Mouse (Mus musculus) layer of hippocampus, adult 11-12 months (tissue): Measurements from ENCODE around the gene Nme7.
A peak's percentile ranks its signal among the peaks of the same experiment; 100 is the strongest.

Experiments
- DNase-seq: peaks from one replicate; pipeline ENCODE4 v3.0.0; 2022; ENCODE audit warnings: low spot score

Gene Nme7

DNA sequence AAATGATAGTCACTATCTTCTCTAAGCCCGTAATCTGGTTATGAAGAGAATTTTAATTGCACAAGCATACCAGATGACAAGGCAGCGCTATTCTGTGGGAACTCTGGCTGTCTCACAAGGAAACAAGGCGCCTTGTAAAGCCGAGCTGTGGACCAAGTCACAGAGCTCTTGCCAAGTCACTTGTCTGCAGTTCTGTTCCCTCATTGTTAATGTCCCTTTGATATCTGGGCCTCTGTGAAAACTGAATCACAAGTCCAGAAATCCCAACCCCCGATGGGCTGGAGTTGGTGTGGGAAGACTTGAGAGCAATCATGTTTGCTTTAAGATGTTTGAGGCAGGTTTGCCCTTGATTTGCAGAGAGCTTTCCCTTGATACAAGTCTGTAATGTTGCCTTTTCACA, 16.8 kb downstream of the Nme7 start:
- DNase-seq = no peak

GRCm38 (mm10) chr1:164321408-164321807, 17.5 kb downstream of the Nme7 start:
- no peak for DNase-seq

- DNase-seq = no peak
Observed at GRCm38 (mm10) chr1:164322987-164323650, 19.2 kb downstream of the Nme7 start.

DNA sequence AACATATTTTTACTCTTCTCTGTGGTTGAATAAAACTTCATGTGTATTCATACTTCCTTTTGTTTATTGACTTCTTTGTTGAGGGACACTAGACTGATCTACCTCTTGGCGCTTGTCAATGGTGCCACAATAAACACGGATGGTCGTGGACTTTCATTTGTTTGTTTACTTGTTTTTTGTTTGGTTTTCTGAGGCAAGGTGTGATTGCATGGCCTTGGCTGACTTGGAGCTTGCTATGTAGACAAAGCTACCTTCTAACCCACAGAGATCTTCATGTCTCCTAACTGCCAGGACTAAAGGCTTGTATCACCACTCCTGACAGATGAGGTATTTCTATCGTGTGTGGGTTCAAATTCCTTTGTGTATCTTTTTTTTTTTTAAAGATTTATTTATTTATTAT, 20.3 kb downstream of the Nme7 start:
- no peak for DNase-seq

DNA sequence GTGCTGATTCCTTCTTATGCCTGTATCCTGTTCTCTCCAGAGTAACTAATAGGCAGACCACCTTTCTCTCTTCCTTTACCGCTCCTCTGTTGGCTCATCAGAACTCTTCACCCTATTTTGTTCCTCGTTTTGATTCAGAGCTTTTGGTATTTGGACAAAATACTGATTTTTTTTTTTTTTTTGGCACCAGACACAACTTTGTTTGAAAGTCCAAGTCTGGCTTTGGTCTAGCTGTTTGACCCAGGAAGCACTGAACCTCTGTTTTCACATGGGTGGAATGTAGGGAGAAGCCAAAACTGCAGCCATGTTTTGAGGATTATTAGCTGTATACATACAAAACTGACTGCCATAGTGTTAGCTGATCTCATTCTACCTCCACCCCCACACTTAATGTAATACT, 21.0 kb downstream of the Nme7 start:
- DNase-seq = no peak

- peak; percentile 63 for DNase-seq
Observed at GRCm38 (mm10) chr1:164326600-164327155, 22.8 kb downstream of the Nme7 start.

DNA sequence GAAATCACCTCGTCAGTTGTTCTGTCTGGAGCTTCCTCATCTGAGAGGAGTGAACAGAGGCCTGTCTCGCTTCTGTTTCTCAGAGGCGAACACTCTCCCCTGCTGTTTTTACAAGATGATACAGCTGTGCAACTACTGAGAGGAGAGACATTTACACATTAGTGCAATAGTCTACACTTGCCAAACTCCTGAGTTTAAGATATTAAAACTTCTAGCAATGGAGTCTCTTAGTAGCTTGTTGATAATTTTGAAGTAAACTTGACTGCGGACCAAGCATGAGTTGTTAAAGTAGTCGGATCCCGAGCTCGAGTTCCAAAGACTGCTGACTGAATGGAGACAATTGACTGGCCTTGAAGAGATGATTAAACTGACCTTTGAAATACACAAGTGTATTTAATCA, 23.8 kb downstream of the Nme7 start:
- no peak for DNase-seq

DNA sequence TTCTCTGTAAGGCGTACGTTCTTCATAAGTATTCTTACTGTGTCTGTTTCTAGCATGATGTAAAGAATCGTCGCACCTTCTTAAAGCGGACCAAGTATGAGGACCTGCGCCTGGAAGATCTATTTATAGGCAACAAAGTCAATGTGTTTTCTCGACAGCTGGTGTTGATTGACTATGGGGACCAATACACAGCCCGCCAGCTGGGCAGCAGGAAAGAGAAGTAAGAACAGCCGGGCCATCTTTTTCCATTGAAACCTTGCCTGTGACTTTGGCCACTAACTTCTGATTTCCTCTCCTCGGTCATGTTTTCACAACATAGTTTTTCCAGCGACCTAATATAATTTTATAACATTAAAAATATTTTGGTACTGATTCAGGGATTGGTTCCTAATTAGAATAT, 28.6 kb downstream of the Nme7 start:
- no peak for DNase-seq

DNA sequence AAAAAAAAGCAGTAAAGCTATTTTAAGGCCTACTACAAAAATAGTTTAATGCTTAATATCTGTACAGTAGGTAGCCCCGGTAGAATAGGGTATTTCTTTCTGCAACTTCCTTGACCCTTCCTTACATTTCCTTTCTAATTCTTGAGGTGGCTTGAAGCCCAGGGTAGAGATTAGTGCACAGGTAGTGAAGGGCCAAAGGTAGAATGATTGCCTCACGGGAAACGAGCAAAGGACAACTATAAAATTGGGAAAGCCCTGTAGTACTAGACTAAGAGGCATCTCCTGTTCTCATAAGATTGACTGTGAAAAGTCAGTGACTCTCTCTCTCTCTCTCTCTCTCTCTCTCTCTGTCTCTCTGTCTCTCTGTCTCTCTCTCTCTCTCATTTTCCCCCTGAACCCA, 31.5 kb downstream of the Nme7 start:
- no peak for DNase-seq

DNA sequence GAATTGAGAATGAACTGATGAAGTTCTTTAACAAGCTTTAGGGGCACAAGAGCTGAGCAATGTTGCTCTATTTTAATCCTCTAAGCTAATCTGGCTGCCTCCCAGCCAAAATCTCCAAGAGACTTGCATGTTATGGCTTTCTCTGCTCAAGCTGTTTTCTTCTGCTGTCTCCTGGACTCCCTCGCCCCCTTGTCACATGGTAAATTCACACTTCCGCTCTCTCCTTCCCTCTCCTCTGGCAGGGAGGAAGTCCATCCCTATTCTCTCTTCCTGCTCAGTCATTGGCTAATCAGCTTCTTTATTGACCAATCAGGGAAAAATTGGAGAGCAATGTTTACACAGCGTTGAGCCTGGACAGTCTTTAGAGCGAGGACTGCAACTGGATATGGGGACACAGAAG, 31.9 kb downstream of the Nme7 start:
- DNase-seq = no peak

GRCm38 (mm10) chr1:164342161-164342560, 38.2 kb downstream of the Nme7 start:
- DNase-seq = no peak

DNA sequence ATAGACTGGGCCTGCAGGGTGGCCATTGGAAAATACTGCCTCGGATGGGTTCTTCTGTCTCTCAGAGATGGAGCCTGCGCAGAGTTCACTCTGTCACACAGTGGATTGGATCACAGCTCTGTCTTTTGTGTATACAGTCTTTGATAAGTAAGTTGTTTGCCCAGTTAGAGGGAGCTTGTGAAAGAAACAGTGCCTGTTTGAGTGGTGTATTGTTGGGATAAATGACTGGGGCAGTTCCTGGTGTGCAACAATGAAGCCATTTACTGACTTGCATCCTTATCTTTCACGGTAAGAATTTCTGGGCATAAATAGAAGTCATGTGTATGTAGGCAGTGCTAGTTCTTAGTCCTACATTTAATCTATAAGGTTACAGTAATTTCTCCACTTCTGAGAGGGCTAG, 49.5 kb downstream of the Nme7 start:
- no peak for DNase-seq

DNA sequence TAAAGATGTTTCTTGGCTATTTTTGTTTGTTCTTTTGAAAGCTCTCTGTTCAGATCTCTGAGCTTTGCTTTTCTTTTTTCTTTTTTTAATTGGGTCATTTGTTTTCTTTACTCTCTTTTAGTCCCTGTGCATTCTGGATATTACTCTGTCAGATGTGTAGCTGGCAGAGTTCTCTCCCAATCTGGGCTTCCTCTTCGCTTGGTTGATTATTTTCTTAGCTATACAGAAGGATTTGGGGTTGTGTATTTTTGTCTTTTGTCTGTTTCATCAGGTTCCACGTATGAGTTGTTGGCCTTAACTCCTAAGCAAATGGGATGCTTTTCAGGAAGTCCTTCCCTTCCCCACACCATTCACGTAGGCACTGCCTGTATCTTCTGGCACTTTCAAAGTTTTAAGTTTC, 54.1 kb downstream of the Nme7 start:
- DNase-seq = no peak

DNA sequence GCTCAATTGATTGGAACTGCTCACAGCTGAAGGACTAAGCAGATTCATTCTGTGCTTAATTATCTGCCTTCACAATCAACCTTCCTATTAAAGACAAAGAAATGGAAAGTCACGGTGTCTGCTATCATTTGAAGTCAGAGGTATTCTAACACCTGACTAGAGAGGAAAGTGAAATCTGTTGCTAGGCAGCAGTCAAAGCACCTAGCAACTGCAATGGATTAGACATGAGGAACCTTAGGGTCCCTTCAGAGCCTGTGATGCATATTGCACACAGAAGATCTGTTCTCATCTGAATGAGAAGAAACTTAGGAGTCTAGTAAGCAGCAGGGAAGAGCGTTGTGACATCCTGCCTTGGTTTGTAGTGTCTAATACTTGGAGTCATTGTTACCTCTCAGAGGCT, 58.1 kb downstream of the Nme7 start:
- no peak for DNase-seq

DNA sequence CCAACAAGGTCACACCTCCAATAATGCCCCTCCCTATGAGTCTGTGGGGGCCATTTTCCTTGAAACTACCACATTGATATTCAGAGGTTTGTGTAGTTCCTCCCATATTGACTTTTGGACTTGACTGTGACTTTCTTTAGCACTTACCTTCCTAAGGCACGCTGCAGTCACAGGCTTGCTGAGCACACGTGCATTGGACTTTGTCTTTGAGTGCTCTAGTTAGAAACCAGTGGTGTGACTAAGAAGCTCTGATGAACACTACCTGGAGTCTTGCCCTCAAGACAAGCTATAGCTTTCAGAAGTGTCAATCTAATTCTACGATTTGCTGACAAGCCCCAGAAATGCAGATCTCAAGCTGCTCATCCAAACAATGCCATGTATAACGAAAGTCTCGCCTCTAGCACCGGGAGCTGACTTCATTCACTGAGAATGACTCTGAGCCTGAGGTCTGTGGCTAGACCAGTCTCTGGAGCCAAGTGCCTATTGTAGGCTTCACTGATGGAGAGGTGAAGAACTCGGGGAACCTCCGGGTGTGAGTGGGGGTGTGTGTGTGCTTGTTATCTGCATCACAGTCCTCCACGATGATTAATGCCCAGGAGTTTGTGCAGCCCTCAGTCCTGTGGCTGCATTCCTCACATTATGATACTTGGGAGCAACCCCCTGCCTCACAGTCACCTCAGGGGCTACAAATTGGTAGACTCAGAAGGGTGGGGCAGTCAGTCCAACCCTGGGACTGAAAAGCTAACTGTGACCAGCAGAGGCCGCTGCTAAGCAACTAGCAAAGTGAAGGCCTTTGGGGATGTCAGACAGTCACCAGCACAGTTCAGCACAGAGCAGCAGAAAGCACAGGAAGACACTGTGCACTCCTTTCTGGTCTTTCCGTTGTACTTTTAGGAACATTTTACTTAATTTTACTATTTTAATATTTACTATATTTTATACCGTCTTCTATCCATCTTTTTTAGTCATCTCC, 62.5 kb downstream of the Nme7 start:
- peak; percentile 80 for DNase-seq

DNA sequence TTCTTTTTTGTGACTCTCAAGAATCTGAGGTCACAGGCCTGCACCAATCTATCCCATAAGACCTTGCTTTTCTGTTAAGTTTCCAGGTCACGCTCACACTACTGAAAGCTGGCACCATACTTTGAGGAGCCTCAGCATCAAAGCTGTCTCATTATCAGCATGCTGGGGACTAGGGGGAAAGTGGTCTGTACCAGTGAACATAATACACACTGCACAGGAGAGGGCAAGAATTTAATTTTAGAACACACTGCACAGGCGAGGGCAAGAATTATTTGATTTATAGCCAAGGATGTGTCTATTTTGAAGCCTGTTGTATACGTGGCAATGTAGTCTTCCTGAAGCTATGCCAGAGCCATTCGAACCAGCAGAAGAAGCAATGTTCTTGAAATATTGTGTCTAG, 64.2 kb downstream of the Nme7 start:
- DNase-seq = no peak

DNA sequence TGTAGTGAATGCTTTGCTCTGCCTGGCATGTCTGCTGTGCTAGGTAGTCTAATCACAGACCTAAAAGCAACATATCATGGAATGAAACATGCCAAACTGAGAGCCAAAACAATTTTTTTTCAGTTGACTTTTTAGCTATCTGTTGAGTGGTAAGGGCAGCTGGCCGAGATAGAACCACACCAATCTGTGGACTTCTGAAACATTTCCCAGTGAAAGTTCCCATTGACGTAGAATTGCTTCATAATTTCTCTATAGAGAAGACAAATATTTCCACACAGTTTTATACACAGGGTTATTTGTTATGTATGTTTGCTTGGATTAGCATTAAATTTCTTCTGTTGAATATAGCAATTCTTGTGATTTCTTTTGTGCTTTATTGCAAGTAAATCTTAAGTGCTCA, 65.9 kb downstream of the Nme7 start:
- no peak for DNase-seq

DNA sequence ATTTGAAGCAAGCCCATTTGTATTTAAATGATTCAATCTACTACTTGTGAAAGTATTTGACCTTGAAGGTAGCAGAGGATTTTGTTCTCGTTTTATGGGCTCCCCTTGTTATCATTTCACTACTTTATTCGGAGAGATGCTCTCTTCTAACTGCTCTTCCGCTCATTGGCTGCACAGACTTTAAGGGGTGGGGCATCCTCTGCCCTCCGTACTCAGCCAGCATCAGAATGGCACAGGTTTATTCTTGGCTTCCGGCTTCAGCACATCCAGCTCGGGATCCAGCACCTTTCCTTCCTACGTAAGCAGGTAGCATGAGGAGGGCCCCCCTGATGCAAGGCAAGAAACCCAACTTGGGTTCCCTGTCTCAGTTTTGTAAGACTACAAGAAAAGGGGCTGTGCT, 69.1 kb downstream of the Nme7 start:
- no peak for DNase-seq

DNA sequence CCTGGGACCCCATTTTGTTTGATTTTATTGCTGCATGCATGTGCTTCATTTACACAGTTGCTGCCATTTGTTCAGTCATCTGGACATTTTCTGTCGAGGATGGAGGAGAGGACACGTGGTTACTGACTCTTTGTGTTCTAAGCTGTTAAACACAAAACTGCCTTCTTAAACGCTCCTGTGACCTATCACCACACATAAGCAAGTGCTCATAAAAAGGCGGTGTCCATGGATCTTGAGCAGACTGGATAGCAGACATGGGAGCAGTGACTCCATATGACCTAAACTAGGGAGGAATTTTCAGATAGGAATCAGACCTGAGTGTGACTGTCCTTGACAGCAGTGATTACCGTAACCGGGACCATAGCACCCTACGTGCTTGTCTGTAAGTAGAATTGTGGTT, 70.1 kb downstream of the Nme7 start:
- no peak for DNase-seq

DNA sequence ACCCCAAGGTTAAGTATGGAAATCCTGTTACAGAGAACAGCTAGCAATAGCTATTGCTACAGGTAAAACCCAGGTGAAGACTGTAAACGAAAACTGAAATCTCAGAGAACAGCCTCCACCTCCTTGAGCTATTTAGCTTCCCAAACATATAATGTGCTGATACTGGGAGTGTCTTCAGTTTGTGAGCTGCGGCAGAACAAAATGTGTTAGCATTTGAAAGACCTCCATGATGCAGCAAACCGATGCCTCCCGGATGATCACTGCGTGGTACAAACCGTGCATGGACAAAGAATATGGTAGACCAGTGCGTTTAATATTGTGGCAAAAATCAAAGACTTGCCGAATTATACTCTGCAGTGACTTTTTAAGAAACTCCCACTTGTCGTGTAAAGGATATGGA, 71.7 kb downstream of the Nme7 start:
- no peak for DNase-seq

DNA sequence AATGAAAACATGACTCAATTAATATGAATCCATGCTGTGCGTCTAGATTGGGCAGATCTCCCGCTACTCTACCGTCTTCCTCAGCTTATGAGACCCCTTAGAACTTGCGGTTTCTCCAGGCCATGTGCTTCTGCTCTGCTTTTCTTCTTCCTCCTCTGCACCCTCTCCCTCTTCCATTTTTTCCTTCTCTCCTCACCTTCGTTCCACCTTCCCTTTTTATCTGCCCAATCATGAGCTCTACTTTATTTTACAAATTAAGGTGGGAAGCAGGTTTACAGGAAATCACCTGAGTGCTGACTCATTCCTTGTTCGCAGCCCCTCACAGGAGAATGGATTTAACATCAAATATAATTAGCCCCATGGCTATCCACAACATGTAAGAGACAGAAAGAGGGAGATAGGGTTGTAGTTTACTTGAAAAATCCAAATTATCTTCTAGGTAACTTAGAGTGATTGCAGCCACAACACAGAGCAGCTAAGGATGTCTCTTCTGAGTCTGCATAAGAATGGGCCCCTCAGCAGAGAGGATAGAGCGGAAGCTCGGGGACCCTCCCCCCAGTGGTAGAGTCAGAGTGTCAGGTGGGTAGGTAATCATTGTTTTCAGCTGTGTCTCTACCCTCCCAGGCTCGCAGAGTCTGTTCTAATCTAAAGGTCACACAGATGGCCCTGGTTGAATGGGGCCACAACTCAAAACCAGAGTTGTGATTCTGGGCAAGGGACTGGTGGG, 73.0 kb downstream of the Nme7 start:
- no peak for DNase-seq

DNA sequence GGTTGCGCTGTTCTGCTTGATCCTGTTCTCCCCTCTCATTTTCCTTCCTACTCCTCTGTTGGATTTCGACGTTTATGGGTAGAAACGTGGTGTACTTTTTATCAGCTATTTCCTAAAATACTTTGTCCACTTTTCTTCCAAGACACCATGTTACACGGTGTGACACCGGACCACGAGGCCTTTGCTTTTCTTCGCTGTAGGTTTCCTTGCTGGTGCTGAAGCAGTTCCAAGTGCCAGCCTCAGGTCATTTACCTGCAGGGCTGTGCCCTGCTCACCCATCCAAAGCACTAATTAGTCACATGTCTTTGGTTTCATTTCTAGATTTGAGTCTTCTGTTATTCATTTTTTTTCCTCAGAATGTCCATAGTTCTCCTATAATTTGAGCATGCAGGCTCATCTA, 79.7 kb downstream of the Nme7 start:
- DNase-seq = no peak

- no peak for DNase-seq
Observed at GRCm38 (mm10) chr1:164384354-164384753, 80.4 kb downstream of the Nme7 start.
